Mouse (Mus musculus): ENCODE measurements around the gene Aars. TPM values are rescaled to one million over a fixed set of nuclear protein-coding genes. Genes with fewer than 3 reads are reported as not detected.
"Not testable (repeated sequence)": the region's sequence is repeated elsewhere in the genome, so short reads cannot be mapped to it uniquely, and the experiment has no call there.

The Aars gene
- 100 to 1,000 TPM in 1 of 2 experiments, 10 to 100 TPM in 1; 81.9 to 140 TPM for total RNA-seq (2021)
- long read RNA-seq, experiment 1, full-length matches to known transcripts: 87 of 157 reads
- long read RNA-seq, experiment 1, partial matches to known transcripts: 12 of 157 reads
- long read RNA-seq, experiment 1, other reads (novel, unspliced or antisense): 58 of 157 reads
- long read RNA-seq, experiment 2, full-length matches to known transcripts: 306 of 563 reads
- long read RNA-seq, experiment 2, partial matches to known transcripts: 85 of 563 reads
- long read RNA-seq, experiment 2, other reads (novel, unspliced or antisense): 172 of 563 reads

- no peak for DNase-seq (ENCODE audit: low spot score in 2 of 2)
These were observed at the start of gene Aars for GRCm38 (mm10) chr8:111032916-111033315. Gene Aars (plus strand): TSS chr8:111033144.

- DNase-seq (ENCODE audit: low spot score in 2 of 2): no peak
These were observed 44.9 kb upstream of the Aars start for GRCm38 (mm10) chr8:110987805-110988744.

GRCm38 (mm10) chr8:110990017-110990416 is 42.9 kb upstream of the Aars start:
- no peak for DNase-seq (ENCODE audit: low spot score in 2 of 2)

GRCm38 (mm10) chr8:110996641-110997430 is 36.1 kb upstream of the Aars start:
- no peak for DNase-seq (ENCODE audit: low spot score in 2 of 2)

GRCm38 (mm10) chr8:110997547-110998531 is 35.1 kb upstream of the Aars start, which contains the start of gene Ddx19a:
Gene Ddx19a (minus strand): TSS chr8:110997800.
- peak; percentile 85 to 87 for DNase-seq (ENCODE audit: low spot score in 2 of 2)

- not testable (repeated sequence) for DNase-seq (ENCODE audit: low spot score in 2 of 2)
These were observed 22.5 kb upstream of the Aars start for GRCm38 (mm10) chr8:111010230-111010991.

- DNase-seq (ENCODE audit: low spot score in 2 of 2): not testable (repeated sequence)
These were observed 6.3 kb upstream of the Aars start for GRCm38 (mm10) chr8:111026609-111027008.

- DNase-seq (ENCODE audit: low spot score in 2 of 2): peak; percentile 84 to 86
These were observed 5.5 kb upstream of the Aars start for GRCm38 (mm10) chr8:111027391-111027937.

GRCm38 (mm10) chr8:111029589-111029988 is 3.4 kb upstream of the Aars start:
- DNase-seq (ENCODE audit: low spot score in 2 of 2): no peak

- no peak for DNase-seq (ENCODE audit: low spot score in 2 of 2)
These were observed 2.9 kb upstream of the Aars start for GRCm38 (mm10) chr8:111030045-111030444.

GRCm38 (mm10) chr8:111031572-111031971 is 1.4 kb upstream of the Aars start, which contains the start of gene Ddx19b:
Gene Ddx19b (minus strand): TSS chr8:111031751.
- DNase-seq (ENCODE audit: low spot score in 2 of 2): no peak

- DNase-seq (ENCODE audit: low spot score in 2 of 2): peak; percentile 82 to 92
These were observed 705 bp downstream of the Aars start for GRCm38 (mm10) chr8:111033482-111034215.

- no peak for DNase-seq (ENCODE audit: low spot score in 2 of 2)
These were observed 1.3 kb downstream of the Aars start for GRCm38 (mm10) chr8:111034276-111034675.

GRCm38 (mm10) chr8:111036591-111036990 is 3.6 kb downstream of the Aars start:
- no peak for DNase-seq (ENCODE audit: low spot score in 2 of 2)

GRCm38 (mm10) chr8:111042546-111042945 is 9.6 kb downstream of the Aars start:
- DNase-seq (ENCODE audit: low spot score in 2 of 2): no peak

- no peak for DNase-seq (ENCODE audit: low spot score in 2 of 2)
These were observed 11.2 kb downstream of the Aars start for GRCm38 (mm10) chr8:111044003-111044734.

- no peak for DNase-seq (ENCODE audit: low spot score in 2 of 2)
These were observed 15.8 kb downstream of the Aars start for GRCm38 (mm10) chr8:111048694-111049093.

Data from adrenal gland, adult 18-20 months (tissue).